Mouse (Mus musculus): ENCODE data around the gene Shh. TPM values are rescaled to one million over a fixed set of nuclear protein-coding genes. Genes with fewer than 3 reads are reported as not detected.

Gene Shh
- polyA plus RNA-seq, 1 experiment: 0.69 TPM

DNA sequence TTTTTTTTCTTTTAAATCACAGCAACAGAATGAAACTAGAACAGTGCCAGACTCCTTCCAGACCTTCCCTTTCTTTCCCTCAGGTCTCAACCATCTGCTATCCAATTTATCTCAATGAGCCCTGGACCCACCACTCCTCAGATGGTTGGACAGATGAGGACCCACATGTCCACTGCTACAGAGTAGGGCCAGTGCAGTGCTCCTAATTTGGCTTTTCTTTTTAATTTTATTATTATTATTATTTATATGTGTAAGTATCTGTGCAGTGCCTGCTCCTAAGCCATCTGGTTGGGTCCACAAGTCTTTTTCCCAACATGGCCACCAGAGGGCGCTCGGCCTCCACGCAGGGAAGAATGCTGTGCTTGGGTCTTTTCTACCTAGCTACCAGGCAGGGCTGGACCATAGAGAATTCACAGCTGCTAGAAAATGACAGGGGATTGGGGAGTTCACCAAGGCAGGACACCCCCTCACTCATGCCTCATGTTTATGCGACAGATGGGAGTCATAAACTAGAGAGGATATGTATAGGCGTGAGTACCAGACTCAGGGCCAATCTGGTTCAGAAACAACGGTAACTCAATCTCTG lies 15.9 kb downstream of the Shh start:
- 28% methylated on average over 6 of the region's 6 CpGs for WGBS
- Histone ChIP-seq H3K4me3 (ENCODE audit: insufficient read depth, low read depth, low read length) (no peak overlapping the region), H3K36me3 (ENCODE audit: control insufficient read depth, insufficient read depth, low read length) (no peaks in the 10 kb centered on the region), H3K27me3 (replicated peaks; ENCODE audit: control insufficient read depth, insufficient read depth, low read length) (no peaks in the 10 kb centered on the region), H3K4me1 (ENCODE audit: control insufficient read depth, insufficient read depth, low read length) (no peaks in the 10 kb centered on the region), H3K27ac (ENCODE audit: insufficient read depth, low read depth, low read length) (no peak overlapping the region)
- TF ChIP-seq POLR2A (IDR thresholded peaks at IDR 0.05; ENCODE audit: low read depth, low read length) (no peak), CTCF (conservative IDR thresholded peaks at IDR 0.05; ENCODE audit: insufficient read depth, insufficient read length, low read depth, low read length) (peak; percentile 93)
- peak; percentile 78 for DNase-seq

DNA sequence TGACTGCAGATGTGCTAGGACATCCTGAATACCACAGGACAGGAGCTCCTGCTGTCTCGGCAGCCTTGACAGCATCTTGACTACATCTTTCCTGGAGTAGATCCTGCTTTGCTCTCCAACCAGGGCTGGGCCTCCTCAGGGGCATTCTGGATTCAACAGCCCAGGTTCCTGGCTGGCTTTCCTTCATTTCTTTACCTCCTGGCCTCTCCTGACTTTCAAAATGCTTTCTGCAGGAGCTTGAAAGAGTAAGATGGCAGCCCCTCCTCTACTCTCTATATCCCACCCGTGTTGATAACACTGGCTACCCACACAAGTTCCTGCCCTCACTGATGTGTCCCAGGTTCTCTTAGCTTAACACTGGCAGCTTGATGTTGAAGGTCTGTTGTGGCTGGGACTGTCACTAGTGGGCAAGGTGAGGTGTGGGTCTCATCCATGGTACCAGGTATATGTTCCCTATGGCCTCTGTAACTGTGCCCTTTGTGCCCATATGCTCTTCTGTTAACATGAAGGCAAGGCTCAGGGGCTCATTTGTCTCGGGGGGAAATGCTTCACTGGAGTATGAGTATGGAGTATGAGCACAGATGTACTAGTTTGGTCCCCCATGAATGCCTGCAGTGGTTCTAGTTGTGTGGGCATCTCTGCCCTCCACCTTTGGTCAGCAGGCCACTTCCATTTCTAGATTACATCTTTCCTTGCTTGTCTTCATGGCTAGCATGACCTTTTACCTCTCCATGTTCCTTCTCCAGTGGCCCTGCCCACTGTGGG lies 16.7 kb downstream of the Shh start:
- Histone ChIP-seq H3K27me3 (replicated peaks; ENCODE audit: control insufficient read depth, insufficient read depth, low read length) (no peaks in the 10 kb centered on the region), H3K4me1 (ENCODE audit: control insufficient read depth, insufficient read depth, low read length) (no peaks in the 10 kb centered on the region), H3K36me3 (ENCODE audit: control insufficient read depth, insufficient read depth, low read length) (no peaks in the 10 kb centered on the region), H3K4me3 (ENCODE audit: insufficient read depth, low read depth, low read length) (no peak overlapping the region), H3K27ac (ENCODE audit: insufficient read depth, low read depth, low read length) (no peak overlapping the region)
- TF ChIP-seq POLR2A (IDR thresholded peaks at IDR 0.05; ENCODE audit: low read depth, low read length) (no peak), CTCF (conservative IDR thresholded peaks at IDR 0.05; ENCODE audit: insufficient read depth, insufficient read length, low read depth, low read length) (no peak)
- 52% methylated on average over 3 of the region's 3 CpGs for WGBS
- no peak for DNase-seq

DNA sequence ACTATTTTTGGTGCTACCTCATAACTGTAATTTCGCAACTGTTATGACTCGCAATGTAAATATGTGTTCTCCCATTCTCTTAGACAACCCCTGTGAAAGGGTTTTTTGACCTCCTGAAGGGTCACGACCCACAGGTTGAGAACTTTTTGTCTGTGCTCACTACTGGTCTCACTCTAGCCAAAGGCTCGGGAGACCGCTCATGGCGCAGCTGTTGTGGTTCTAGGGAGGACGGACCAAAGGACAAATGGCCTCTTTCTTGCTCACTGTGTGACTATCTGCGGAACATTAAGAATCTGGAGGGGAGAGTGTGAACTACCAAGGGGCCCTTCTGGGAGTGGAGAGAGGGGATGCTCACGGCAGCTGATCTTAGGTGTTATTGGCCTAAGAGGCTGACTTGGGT lies 41.1 kb downstream of the Shh start:
- TF ChIP-seq CTCF (conservative IDR thresholded peaks at IDR 0.05; ENCODE audit: insufficient read depth, insufficient read length, low read depth, low read length) (no peak), POLR2A (IDR thresholded peaks at IDR 0.05; ENCODE audit: low read depth, low read length) (no peak)
- no peaks in the 10 kb centered on the region for H3K27me3 ChIP-seq (replicated peaks; ENCODE audit: control insufficient read depth, insufficient read depth, low read length)
- DNase-seq: no peak
- H3K4me3 ChIP-seq (ENCODE audit: insufficient read depth, low read depth, low read length): no peak overlapping the region
- H3K27ac ChIP-seq (ENCODE audit: insufficient read depth, low read depth, low read length): no peak overlapping the region
- 93% methylated on average over 9 of the region's 9 CpGs for WGBS
- H3K4me1 ChIP-seq (ENCODE audit: control insufficient read depth, insufficient read depth, low read length): no peaks in the 10 kb centered on the region
- no peaks in the 10 kb centered on the region for H3K36me3 ChIP-seq (ENCODE audit: control insufficient read depth, insufficient read depth, low read length)

DNA sequence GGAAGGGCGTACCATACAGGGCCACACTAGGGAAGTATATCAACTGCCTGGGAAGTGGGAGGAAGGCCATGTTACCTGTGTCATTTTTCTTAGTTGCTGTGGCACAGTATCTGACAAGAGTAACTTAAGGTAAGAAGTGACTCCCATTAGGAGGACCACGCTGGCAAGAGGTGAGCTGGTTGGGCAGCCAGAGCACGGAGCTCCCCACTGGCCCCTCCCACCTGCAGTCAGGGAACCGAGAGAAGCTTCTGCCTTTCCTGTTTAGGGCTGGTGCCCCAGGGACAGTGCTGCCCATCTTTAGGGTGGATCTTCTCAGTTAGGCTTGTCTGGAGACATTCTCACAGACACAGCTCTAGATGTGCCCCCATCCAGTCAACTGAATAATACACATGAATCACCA lies 43.3 kb downstream of the Shh start:
- H3K27ac ChIP-seq (ENCODE audit: insufficient read depth, low read depth, low read length): no peak overlapping the region
- TF ChIP-seq CTCF (conservative IDR thresholded peaks at IDR 0.05; ENCODE audit: insufficient read depth, insufficient read length, low read depth, low read length) (no peak), POLR2A (IDR thresholded peaks at IDR 0.05; ENCODE audit: low read depth, low read length) (no peak)
- no peak overlapping the region for H3K4me3 ChIP-seq (ENCODE audit: insufficient read depth, low read depth, low read length)
- no peak for DNase-seq
- 42% methylated on average over 4 of the region's 4 CpGs for WGBS
- H3K4me1 ChIP-seq (ENCODE audit: control insufficient read depth, insufficient read depth, low read length): no peaks in the 10 kb centered on the region
- no peaks in the 10 kb centered on the region for H3K27me3 ChIP-seq (replicated peaks; ENCODE audit: control insufficient read depth, insufficient read depth, low read length)
- no peaks in the 10 kb centered on the region; the same call in 1 of the 2 replicates for H3K36me3 ChIP-seq (ENCODE audit: control insufficient read depth, insufficient read depth, low read length)

DNA sequence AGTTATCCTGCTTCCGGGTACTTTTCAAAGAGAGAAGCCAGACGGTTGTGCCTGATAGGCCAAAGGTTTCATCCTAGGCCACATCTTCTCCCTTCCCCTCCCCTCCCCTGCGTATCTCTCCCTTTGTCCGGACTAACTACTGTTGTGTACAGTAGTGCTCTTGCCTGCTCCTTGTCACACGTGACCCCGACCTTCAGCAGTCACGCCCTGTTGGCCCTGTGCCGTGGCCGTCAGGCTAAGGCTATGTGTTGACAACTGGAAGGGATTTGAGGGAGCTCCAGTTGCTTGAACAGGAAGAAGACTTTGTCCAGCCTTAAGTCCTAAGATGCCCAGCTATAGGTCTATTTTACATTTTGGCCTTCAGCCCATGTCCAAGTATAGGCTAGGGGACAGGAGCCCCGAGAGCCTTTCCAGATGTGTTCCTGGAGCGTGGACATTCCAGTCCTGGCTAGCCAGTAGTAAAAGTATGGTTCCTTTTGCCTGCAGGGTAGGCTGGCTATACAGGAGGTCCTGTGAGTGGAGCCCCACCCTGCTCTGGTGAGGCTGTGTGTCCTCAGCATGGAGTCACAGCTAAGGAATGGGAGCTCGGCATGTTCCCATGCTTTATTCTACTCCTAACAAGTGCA lies 47.3 kb downstream of the Shh start:
- no peaks in the 10 kb centered on the region for H3K27me3 ChIP-seq (replicated peaks; ENCODE audit: control insufficient read depth, insufficient read depth, low read length)
- H3K4me3 ChIP-seq (ENCODE audit: insufficient read depth, low read depth, low read length): no peak overlapping the region
- H3K4me1 ChIP-seq (ENCODE audit: control insufficient read depth, insufficient read depth, low read length): no peaks in the 10 kb centered on the region
- no peaks in the 10 kb centered on the region; the same call in none of the 2 replicates for H3K36me3 ChIP-seq (ENCODE audit: control insufficient read depth, insufficient read depth, low read length)
- 70% methylated on average over 12 of the region's 12 CpGs for WGBS
- no peak for TF ChIP-seq POLR2A (IDR thresholded peaks at IDR 0.05; ENCODE audit: low read depth, low read length)
- TF ChIP-seq CTCF (conservative IDR thresholded peaks at IDR 0.05; ENCODE audit: insufficient read depth, insufficient read length, low read depth, low read length): no peak
- H3K27ac ChIP-seq (ENCODE audit: insufficient read depth, low read depth, low read length): no peak overlapping the region
- DNase-seq: no peak

DNA sequence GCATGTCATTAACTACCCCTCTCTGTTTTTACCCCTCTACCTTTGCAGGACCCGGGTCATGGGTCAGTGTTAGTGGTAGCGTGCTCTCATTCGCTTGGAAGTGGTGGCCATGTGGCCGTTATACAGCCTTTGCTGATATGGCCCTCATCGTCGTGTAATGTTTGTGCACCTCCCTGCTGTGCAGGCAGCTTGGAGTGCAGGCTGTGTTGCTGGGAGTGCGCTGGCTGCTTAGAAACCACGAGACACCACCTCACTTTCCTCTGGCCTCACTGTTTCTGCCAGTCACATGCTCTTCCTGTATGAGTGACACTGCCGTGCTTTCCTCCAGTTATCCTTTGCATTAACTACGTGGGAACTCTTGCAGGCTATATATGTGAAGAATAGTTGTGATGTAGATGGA lies 48.3 kb downstream of the Shh start:
- 85% methylated on average over 10 of the region's 10 CpGs for WGBS
- TF ChIP-seq CTCF (conservative IDR thresholded peaks at IDR 0.05; ENCODE audit: insufficient read depth, insufficient read length, low read depth, low read length): no peak
- TF ChIP-seq POLR2A (IDR thresholded peaks at IDR 0.05; ENCODE audit: low read depth, low read length): no peak
- Histone ChIP-seq H3K36me3 (ENCODE audit: control insufficient read depth, insufficient read depth, low read length) (no peaks in the 10 kb centered on the region; the same call in none of the 2 replicates), H3K4me3 (ENCODE audit: insufficient read depth, low read depth, low read length) (no peak overlapping the region), H3K27ac (ENCODE audit: insufficient read depth, low read depth, low read length) (no peak overlapping the region), H3K4me1 (ENCODE audit: control insufficient read depth, insufficient read depth, low read length) (no peaks in the 10 kb centered on the region), H3K27me3 (replicated peaks; ENCODE audit: control insufficient read depth, insufficient read depth, low read length) (no peaks in the 10 kb centered on the region)
- no peak for DNase-seq

DNA sequence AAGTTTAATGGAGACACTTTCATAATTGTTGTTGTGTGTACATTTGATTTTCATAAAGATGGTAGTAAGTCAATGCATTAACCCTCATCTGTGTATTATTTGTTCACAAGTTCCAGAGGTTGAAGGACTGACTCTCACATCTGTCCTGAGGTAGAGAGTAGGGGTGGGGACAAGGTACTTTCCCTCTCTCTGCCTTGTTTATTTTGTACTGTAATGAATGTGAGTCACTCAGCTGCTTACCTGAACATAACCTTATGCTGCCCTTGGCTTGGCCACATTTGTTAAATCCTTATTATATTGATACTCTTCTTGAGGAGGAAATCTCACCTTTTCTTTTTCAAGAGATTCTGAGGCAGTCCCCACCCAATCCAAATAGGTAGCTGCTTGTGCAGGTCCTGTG lies 51.0 kb downstream of the Shh start:
- H3K27me3 ChIP-seq (replicated peaks; ENCODE audit: control insufficient read depth, insufficient read depth, low read length): no peaks in the 10 kb centered on the region
- H3K4me3 ChIP-seq (ENCODE audit: insufficient read depth, low read depth, low read length): no peak overlapping the region
- H3K27ac ChIP-seq (ENCODE audit: insufficient read depth, low read depth, low read length): no peak overlapping the region
- H3K36me3 ChIP-seq (ENCODE audit: control insufficient read depth, insufficient read depth, low read length): no peaks in the 10 kb centered on the region; the same call in none of the 2 replicates
- no peak for DNase-seq
- H3K4me1 ChIP-seq (ENCODE audit: control insufficient read depth, insufficient read depth, low read length): no peaks in the 10 kb centered on the region
- TF ChIP-seq POLR2A (IDR thresholded peaks at IDR 0.05; ENCODE audit: low read depth, low read length) (no peak), CTCF (conservative IDR thresholded peaks at IDR 0.05; ENCODE audit: insufficient read depth, insufficient read length, low read depth, low read length) (no peak)

Data from kidney, adult 2 months (tissue).